Mouse (Mus musculus) lung, embryonic 15.5 days (tissue): Measurements from ENCODE around the gene Tsc22d3. TPM values are rescaled to one million over a fixed set of nuclear protein-coding genes. Genes with fewer than 3 reads are reported as not detected.

ENCODE experiments used
- ATAC-seq: fragments of 200-750 bp; cut with Nextera tagmentation; 2 replicates; pipeline ENCODE4 v1.8.0; 2017; ENCODE audit warnings: moderate number of reproducible peaks, borderline replicate concordance; ENCODE audit not compliant: low FRiP score, low TSS enrichment; ENCODE audit errors: extremely low read depth
- H3K27ac ChIP-seq: fragments of 300-500 bp; sonication (generic); 2 replicates; pipeline ENCODE4 v1.5.1; 2015; ENCODE audit warnings: moderate library complexity, mild to moderate bottlenecking, inconsistent platforms
- H3K27me3 ChIP-seq: fragments of 300-500 bp; sonication (generic); 2 replicates; pipeline ENCODE4 v1.6.1; 2015; ENCODE audit warnings: inconsistent platforms
- H3K36me3 ChIP-seq: fragments of 300-500 bp; sonication (generic); 2 replicates; pipeline ENCODE4 v1.6.1; 2015; ENCODE audit warnings: inconsistent platforms
- H3K4me1 ChIP-seq: fragments of 300-500 bp; sonication (generic); 2 replicates; pipeline ENCODE4 v1.6.1; 2015; ENCODE audit warnings: inconsistent platforms
- H3K4me2 ChIP-seq: fragments of 300-500 bp; sonication (generic); 2 replicates; pipeline ENCODE4 v1.6.1; 2015; ENCODE audit warnings: inconsistent platforms, mild to moderate bottlenecking, moderate library complexity
- H3K4me3 ChIP-seq: fragments of 300-500 bp; sonication (generic); 2 replicates; pipeline ENCODE4 v1.5.1; 2015; ENCODE audit warnings: mild to moderate bottlenecking, inconsistent platforms
- H3K9ac ChIP-seq: fragments of 300-500 bp; sonication (generic); 2 replicates; pipeline ENCODE4 v1.6.1; 2015; ENCODE audit warnings: inconsistent platforms
- H3K9me3 ChIP-seq: fragments of 300-500 bp; sonication (generic); 2 replicates; pipeline ENCODE4 v1.6.1; 2016; ENCODE audit warnings: inconsistent platforms
- WGBS: fragments of 180-500 bp; shearing (Covaris S2); methylation state at CpG from one replicate; pipeline ENCODE4 v1.1.7; 2015; 5-methylcytosine and 5-hydroxymethylcytosine counted together
- polyA plus RNA-seq: library from polyadenylated mRNA; unstranded; fragments of >200 nt; fragmentation: Nextera tagmentation; extraction: Ambion mirVana; gene quantifications from 2 replicates; pipeline ENCODE4 v1.2.1, GENCODE M21; 2015

Tsc22d3 gene
- polyA plus RNA-seq, 1 experiment from 2014 or later, result 111 TPM

GRCm38 (mm10) chrX:140564777-140565176 lies 35.7 kb downstream of the Tsc22d3 start:
- WGBS, result 87% methylated on average over 1 of the region's 1 CpGs
- Histone ChIP-seq H3K36me3 (no peaks in the 10 kb centered on the region), H3K27ac (no peak overlapping the region)

GRCm38 (mm10) chrX:140558176-140558844 lies 42.1 kb downstream of the Tsc22d3 start:
- H3K9ac ChIP-seq, result no peak overlapping the region
- peaks cover 4% of the 10 kb centered on the region; the same call in 1 of the 2 replicates for H3K27me3 ChIP-seq
- H3K4me1 ChIP-seq, result peaks cover 9% of the 10 kb centered on the region
- no peak overlapping the region for H3K4me2 ChIP-seq
- no peaks in the 10 kb centered on the region for H3K36me3 ChIP-seq
- no peak overlapping the region for H3K4me3 ChIP-seq
- ATAC-seq, result peak; percentile 86
- 49% methylated on average over 6 of the region's 6 CpGs for WGBS
- no peaks in the 10 kb centered on the region for H3K9me3 ChIP-seq
- peak overlapping the region; percentile 59 for H3K27ac ChIP-seq

More at GRCm38 (mm10) chrX:140564777-140565176, 35.7 kb downstream of the Tsc22d3 start:
- Histone ChIP-seq H3K9me3 (no peaks in the 10 kb centered on the region), H3K4me2 (no peak overlapping the region), H3K27me3 (peaks cover 13% of the 10 kb centered on the region; the same call in 1 of the 2 replicates), H3K9ac (no peak overlapping the region), H3K4me1 (peaks cover 15% of the 10 kb centered on the region; the same call in 1 of the 2 replicates), H3K4me3 (no peak overlapping the region)
- no peak for ATAC-seq

GRCm38 (mm10) chrX:140555965-140556364 lies 44.5 kb downstream of the Tsc22d3 start:
- Histone ChIP-seq H3K4me2 (no peak overlapping the region), H3K4me3 (no peak overlapping the region), H3K9ac (no peak overlapping the region), H3K27ac (no peak overlapping the region), H3K27me3 (peaks cover 16% of the 10 kb centered on the region; the same call in 1 of the 2 replicates), H3K9me3 (no peaks in the 10 kb centered on the region), H3K4me1 (peaks cover 9% of the 10 kb centered on the region), H3K36me3 (no peaks in the 10 kb centered on the region)
- ATAC-seq, result no peak
- WGBS, result 71% methylated on average over 2 of the region's 2 CpGs

DNA sequence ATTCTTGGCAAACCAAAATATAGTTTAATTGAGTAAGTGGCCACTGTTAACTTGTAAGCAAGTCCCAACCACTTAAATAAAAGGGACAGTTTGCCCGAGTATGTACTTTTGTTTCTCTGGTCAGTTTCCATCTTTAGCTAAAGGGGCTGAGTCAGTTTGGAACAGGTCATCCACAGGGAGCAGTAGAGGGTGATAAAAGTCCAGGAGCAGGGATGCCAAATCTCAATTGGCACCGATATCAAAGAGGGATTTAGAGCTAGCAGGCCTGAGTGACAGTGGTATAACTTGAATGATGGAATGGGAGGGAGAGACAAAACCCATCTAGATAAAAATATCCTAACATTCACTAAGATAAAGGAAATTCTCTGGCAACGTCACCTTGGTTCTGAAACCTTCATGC lies 45.0 kb downstream of the Tsc22d3 start:
- Histone ChIP-seq H3K4me3 (no peak overlapping the region), H3K9ac (no peak overlapping the region), H3K27ac (no peak overlapping the region), H3K4me2 (no peak overlapping the region), H3K36me3 (no peaks in the 10 kb centered on the region), H3K9me3 (no peaks in the 10 kb centered on the region), H3K4me1 (peaks cover 9% of the 10 kb centered on the region), H3K27me3 (peaks cover 16% of the 10 kb centered on the region; the same call in 1 of the 2 replicates)
- ATAC-seq, result no peak
- WGBS, result 64% methylated on average over 3 of the region's 3 CpGs

GRCm38 (mm10) chrX:140547660-140548419 lies 52.6 kb downstream of the Tsc22d3 start:
- H3K36me3 ChIP-seq, result no peaks in the 10 kb centered on the region
- H3K9me3 ChIP-seq, result no peaks in the 10 kb centered on the region
- H3K4me1 ChIP-seq, result 0 out of 2 replicates have a peak, but pooled peaks cover 3% of the 10 kb centered on the region
- ATAC-seq, result no peak
- 80% methylated on average over 7 of the region's 7 CpGs for WGBS
- H3K27me3 ChIP-seq, result peaks cover 27% of the 10 kb centered on the region
- H3K9ac ChIP-seq, result no peak overlapping the region
- no peak overlapping the region for H3K27ac ChIP-seq
- no peak overlapping the region for H3K4me2 ChIP-seq
- H3K4me3 ChIP-seq, result no peak overlapping the region

GRCm38 (mm10) chrX:140544737-140545136 lies 55.7 kb downstream of the Tsc22d3 start:
- 30% methylated on average over 3 of the region's 3 CpGs for WGBS

GRCm38 (mm10) chrX:140542938-140543673 lies 57.4 kb downstream of the Tsc22d3 start:
- peak overlapping the region; percentile 87 for H3K27ac ChIP-seq
- ATAC-seq, result peak; percentile 90
- peaks cover 9% of the 10 kb centered on the region for H3K27me3 ChIP-seq
- peak overlapping the region; percentile 55 for H3K4me2 ChIP-seq
- H3K9ac ChIP-seq, result peak overlapping the region; percentile 49
- no peaks in the 10 kb centered on the region for H3K9me3 ChIP-seq
- H3K4me1 ChIP-seq, result 0 out of 2 replicates have a peak, but pooled peaks cover 3% of the 10 kb centered on the region
- 25% methylated on average over 18 of the region's 18 CpGs for WGBS
- no peaks in the 10 kb centered on the region for H3K36me3 ChIP-seq
- peak overlapping the region; percentile 48 for H3K4me3 ChIP-seq

More at GRCm38 (mm10) chrX:140544737-140545136, 55.7 kb downstream of the Tsc22d3 start:
- 0 out of 2 replicates have a peak, but pooled peaks cover 3% of the 10 kb centered on the region for H3K4me1 ChIP-seq
- H3K9me3 ChIP-seq, result no peaks in the 10 kb centered on the region
- peaks cover 13% of the 10 kb centered on the region for H3K27me3 ChIP-seq
- no peak overlapping the region for H3K4me3 ChIP-seq
- no peak overlapping the region for H3K27ac ChIP-seq
- no peak overlapping the region for H3K4me2 ChIP-seq
- H3K36me3 ChIP-seq, result no peaks in the 10 kb centered on the region
- ATAC-seq, result no peak
- no peak overlapping the region for H3K9ac ChIP-seq

DNA sequence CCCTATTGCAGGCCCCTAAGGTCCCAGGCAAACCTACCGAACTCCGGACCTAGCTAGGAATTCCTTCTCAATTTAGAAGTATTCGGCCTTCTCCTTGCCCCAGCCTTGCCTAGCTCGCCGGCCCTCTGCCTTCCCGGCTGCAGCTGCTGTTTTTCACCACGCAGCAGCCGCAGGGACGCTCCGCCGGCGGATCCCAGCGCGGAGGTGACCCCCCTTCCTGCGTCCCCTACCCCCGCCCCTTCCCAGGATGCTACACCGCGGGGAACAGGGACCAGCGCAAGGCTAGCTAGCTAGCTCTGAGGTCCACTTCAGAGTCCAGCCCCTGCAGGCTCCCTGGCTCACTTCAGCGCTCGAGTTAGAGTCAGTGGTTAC lies 58.0 kb downstream of the Tsc22d3 start:
- Histone ChIP-seq H3K4me1 (0 out of 2 replicates have a peak, but pooled peaks cover 3% of the 10 kb centered on the region), H3K4me3 (peak overlapping the region; percentile 48), H3K27me3 (peaks cover 9% of the 10 kb centered on the region), H3K9ac (peak overlapping the region; percentile 49), H3K9me3 (no peaks in the 10 kb centered on the region), H3K27ac (peak overlapping the region; percentile 87), H3K4me2 (peak overlapping the region; percentile 55), H3K36me3 (no peaks in the 10 kb centered on the region)
- WGBS, result 12% methylated on average over 21 of the region's 21 CpGs
- ATAC-seq, result peak; percentile 82

DNA sequence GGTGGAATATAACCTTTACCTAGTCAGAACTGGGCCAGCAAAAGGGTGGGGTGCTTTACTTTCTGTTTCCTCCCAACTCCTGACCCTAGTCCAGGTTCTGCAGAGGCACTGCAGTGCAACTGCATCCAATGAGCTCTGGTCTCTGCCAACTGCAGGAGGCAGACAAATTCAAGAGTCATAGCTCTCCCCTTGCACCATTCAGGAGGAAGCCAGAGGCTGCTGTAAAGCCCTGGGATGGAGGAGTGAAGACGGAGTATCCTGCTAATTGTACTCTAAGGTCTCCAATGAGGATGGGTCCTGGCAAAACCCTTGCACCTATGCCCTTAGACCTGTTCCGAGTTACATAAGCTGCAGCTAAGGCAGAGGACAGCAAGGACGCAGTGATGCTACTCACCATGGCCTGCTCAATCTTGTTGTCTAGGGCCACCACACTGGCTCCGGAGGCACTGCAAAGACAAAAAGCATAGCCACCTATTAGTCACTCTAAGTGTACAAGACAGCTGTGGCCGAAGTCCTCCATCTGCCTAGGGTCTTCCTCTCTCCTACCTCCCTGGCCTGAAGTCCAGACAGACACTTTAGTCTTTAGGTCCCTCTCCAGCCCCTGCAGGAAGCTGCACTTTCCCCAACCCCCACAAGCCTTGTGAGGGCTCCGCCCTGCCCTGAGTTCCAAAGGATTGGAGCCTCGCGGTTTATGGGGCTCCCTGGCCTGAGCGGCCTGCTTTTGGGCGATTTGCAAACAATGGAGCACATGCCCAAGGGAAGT lies 58.6 kb downstream of the Tsc22d3 start:
- H3K27me3 ChIP-seq, result peaks cover 9% of the 10 kb centered on the region
- H3K9me3 ChIP-seq, result no peaks in the 10 kb centered on the region
- peak overlapping the region; percentile 48 for H3K4me3 ChIP-seq
- H3K27ac ChIP-seq, result peak overlapping the region; percentile 87
- 17% methylated on average over 10 of the region's 10 CpGs for WGBS
- 0 out of 2 replicates have a peak, but pooled peaks cover 3% of the 10 kb centered on the region for H3K4me1 ChIP-seq
- peak overlapping the region; percentile 55 for H3K4me2 ChIP-seq
- no peaks in the 10 kb centered on the region for H3K36me3 ChIP-seq
- peak; percentile 50; the same call in 1 of the 2 replicates for ATAC-seq
- peak overlapping the region; percentile 49 for H3K9ac ChIP-seq

DNA sequence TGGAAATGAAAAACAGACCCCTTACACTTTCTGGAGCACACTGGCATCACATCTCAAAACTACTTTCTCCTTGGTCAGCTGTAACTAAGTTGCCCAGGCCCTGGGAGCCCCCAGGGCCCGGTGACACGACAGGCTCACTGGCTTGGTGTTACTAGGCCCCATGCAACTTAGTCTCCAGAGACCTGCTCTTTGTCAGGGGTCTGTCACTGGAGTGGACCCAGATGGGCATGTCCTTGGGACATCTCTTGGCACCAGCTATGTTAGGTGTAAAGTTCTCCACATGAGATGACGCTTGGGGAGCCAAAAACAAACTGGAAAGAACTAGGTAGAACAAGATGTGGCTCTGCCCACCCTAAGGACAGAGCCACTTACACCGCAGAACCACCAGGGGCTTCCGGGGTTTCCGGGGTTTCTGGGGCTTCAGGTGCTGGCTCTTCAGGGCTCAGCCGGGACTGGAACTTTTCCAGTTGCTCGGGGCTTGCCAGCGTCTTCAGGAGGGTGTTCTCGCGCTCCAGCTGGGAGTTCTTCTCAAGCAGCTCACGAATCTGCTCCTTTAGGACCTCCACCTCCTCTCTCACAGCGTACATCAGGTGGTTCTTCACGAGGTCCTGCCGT lies 59.9 kb downstream of the Tsc22d3 start:
- Histone ChIP-seq H3K9ac (no peak overlapping the region), H3K4me2 (peak overlapping the region; percentile 55; the same call in 1 of the 2 replicates)
- 78% methylated on average over 15 of the region's 15 CpGs for WGBS

More for the DNA sequence above, 59.9 kb downstream of the Tsc22d3 start:
- no peak for ATAC-seq
- Histone ChIP-seq H3K9me3 (no peaks in the 10 kb centered on the region), H3K4me1 (0 out of 2 replicates have a peak, but pooled peaks cover 3% of the 10 kb centered on the region), H3K27me3 (peaks cover 4% of the 10 kb centered on the region), H3K27ac (no peak overlapping the region), H3K4me3 (no peak overlapping the region), H3K36me3 (no peaks in the 10 kb centered on the region)
